In genomic region chr16:97851741-97852319, GRCm38 (mm10) we compare ENCODE assay signal across 8 mouse cellular contexts. TPM values are rescaled to one million over a fixed set of nuclear protein-coding genes. Genes with fewer than 3 reads are reported as not detected.
DNase-seq lines count a peak whose midpoint lies in the region; ATAC-seq lines count a peak whose summit lies in the region.

Gene Prdm15 (minus strand): TSS chr16:97851850.

- WGBS in hindbrain, embryonic 14.5 days: under 1% methylated on average over 25 of the region's 31 CpGs

- peak; percentile 82 for DNase-seq in R1 (ENCODE audit: low read depth, low spot score)
- DNase-seq in cerebellum, postnatal 14 days: peak; percentile 93
- DNase-seq in frontal cortex, postnatal 25 days (ENCODE audit: low spot score in 2 of 2): peak; percentile 81 to 88
- DNase-seq in hindbrain, embryonic 14.5 days (ENCODE audit: low spot score): peak; percentile 85
- peak in 1 of 2 experiments; percentile 82 for DNase-seq in layer of hippocampus, postnatal 25 days (ENCODE audit: extremely low spot score in 1 of 2, low spot score in 1 of 2)
- peak; percentile 89 for DNase-seq in lung, postnatal 14 days
- DNase-seq in retina, embryonic 14.5 days (ENCODE audit: low spot score): peak; percentile 86
- DNase-seq in thymus, postnatal 4 days: peak; percentile 93

- H3K36me3 ChIP-seq in hindbrain, embryonic 14.5 days (replicated peaks; ENCODE audit: control insufficient read depth, insufficient read depth): no peaks in the 10 kb centered on the region; the same call in 1 of the 2 replicates

- no peaks in the 10 kb centered on the region for H3K9me3 ChIP-seq in hindbrain, embryonic 14.5 days (ENCODE audit: control insufficient read depth, low read length)

- peak within 1 kb of the TSS; percentile 82 for H3K4me3 ChIP-seq in hindbrain, embryonic 14.5 days (replicated peaks; ENCODE audit: low read length)

- H3K4me2 ChIP-seq in hindbrain, embryonic 14.5 days (replicated peaks): peak within 1 kb of the TSS; percentile 75

- no peaks in the 10 kb centered on the region for H3K27me3 ChIP-seq in hindbrain, embryonic 14.5 days (ENCODE audit: control insufficient read depth, insufficient read depth, low read length)

- peak within 1 kb of the TSS; percentile 96 for H3K9ac ChIP-seq in hindbrain, embryonic 14.5 days

- H3K27ac ChIP-seq in hindbrain, embryonic 14.5 days: peak within 1 kb of the TSS; percentile 100

- H3K4me1 ChIP-seq in hindbrain, embryonic 14.5 days (replicated peaks; ENCODE audit: control insufficient read depth, insufficient read depth, low read length): peaks cover 22% of the 10 kb centered on the region

- ATAC-seq in hindbrain, embryonic 14.5 days (ENCODE audit: low FRiP score): peak; percentile 89

RNA-seq across cellular contexts. Expression of gene Prdm15, which starts in this region (rescaled TPM):
- polyA plus RNA-seq in hindbrain, embryonic 14.5 days (2014; fragmentation: Nextera tagmentation; extraction: Ambion mirVana): 9.2 and 10.0 TPM in 2 replicates
- 10 to 100 TPM; 19.1 to 22.5 TPM for total RNA-seq in layer of hippocampus, postnatal 25 days (2021)
